Mouse (Mus musculus): ENCODE results near the gene Chat. TPM values are rescaled to one million over a fixed set of nuclear protein-coding genes. Genes with fewer than 3 reads are reported as not detected.

Chat gene
- polyA plus RNA-seq, 1 experiment: 1.6 TPM

- Histone ChIP-seq H3K27ac (ENCODE audit: insufficient read depth, low read length) (no peak overlapping the region), H3K4me1 (ENCODE audit: control insufficient read depth, insufficient read depth, low read length) (no peaks in the 10 kb centered on the region), H3K4me3 (ENCODE audit: insufficient read depth, low read length) (no peak overlapping the region)
- TF ChIP-seq CTCF (IDR thresholded peaks at IDR 0.05; ENCODE audit: extremely low read depth, insufficient read depth, low read length) (no peak), POLR2A (IDR thresholded peaks at IDR 0.05; ENCODE audit: extremely low read depth, insufficient read depth, low read length) (no peak)
Measured at GRCm38 (mm10) chr14:32364359-32364758, 101.4 kb downstream of the Chat start.

Other genes starting within 250 kb of the Chat start
- gene Ogdhl, start 144.0 kb downstream of the Chat start, polyA plus RNA-seq (2012; rRNA removed): 74.6 and 77.2 TPM in 2 replicates
- 0.38 and 0.54 TPM in 2 replicates for gene 1700024G13Rik, start 77.6 kb downstream of the Chat start, polyA plus RNA-seq (2012; rRNA removed)
- 0.32 and 0.75 TPM in 2 replicates for gene Slc18a3, start 1.1 kb downstream of the Chat start, polyA plus RNA-seq (2012; rRNA removed)
- 12.0 and 13.4 TPM in 2 replicates for gene Ercc6, start 47.5 kb upstream of the Chat start, polyA plus RNA-seq (2012; rRNA removed)
- 0.06 TPM in 2 replicates for gene Prrxl1, start 133.4 kb upstream of the Chat start, polyA plus RNA-seq (2012; rRNA removed)
- 0.21 and 0.25 TPM in 2 replicates for gene 3425401B19Rik, start 219.3 kb upstream of the Chat start, polyA plus RNA-seq (2012; rRNA removed)

Measured in cortical plate, adult 2 months (tissue).